Mouse (Mus musculus) layer of hippocampus, adult 18-20 months (tissue): ENCODE data around the gene Slc17a5. TPM values are rescaled to one million over a fixed set of nuclear protein-coding genes. Genes with fewer than 3 reads are reported as not detected.
"Not testable (repeated sequence)": the region's sequence is repeated elsewhere in the genome, so short reads cannot be mapped to it uniquely, and the experiment has no call there.

Experiments
- DNase-seq, 2 experiments: peaks; one replicate each; pipeline ENCODE4 v3.0.0; 2022; ENCODE audit warnings: low spot score in 2 of 2
- total RNA-seq, 2 experiments: library from RNA; stranded (reverse); gene quantifications; 2 replicates each; pipeline ENCODE4 v1.2.3; 2021

The Slc17a5 gene
- total RNA-seq, 2 experiments from 2014 or later, result 20.4 to 21.4 TPM

DNA sequence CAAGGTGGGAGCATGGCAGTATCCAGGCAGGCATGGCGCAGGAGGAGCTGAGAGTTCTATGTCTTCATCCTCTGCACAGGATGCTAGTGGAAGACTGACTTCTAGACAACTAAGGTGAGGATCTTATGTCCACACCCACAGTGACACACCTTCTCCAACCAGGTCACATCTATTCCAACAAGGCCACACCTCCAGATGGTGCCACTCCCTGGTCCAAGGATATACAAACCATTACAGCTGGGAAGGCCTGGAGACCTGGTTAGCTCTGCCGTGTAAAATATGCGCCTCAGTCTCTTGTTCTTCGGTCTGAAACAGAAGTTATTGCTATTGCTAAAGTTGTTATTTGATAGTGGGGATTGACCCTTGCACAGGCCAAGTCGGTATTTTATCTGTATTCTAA lies 99.8 kb downstream of the Slc17a5 start:
- not testable (repeated sequence) for DNase-seq

Other genes starting within 250 kb of the Slc17a5 start
- not detected for gene Gsta2, start 232.3 kb downstream of the Slc17a5 start, total RNA-seq
- gene Dppa5a, start 219.9 kb downstream of the Slc17a5 start, total RNA-seq, result not detected
- not detected for gene Ooep, start 209.3 kb downstream of the Slc17a5 start, total RNA-seq
- not detected for gene Ddx43, start 192.3 kb downstream of the Slc17a5 start, total RNA-seq
- under 1 TPM; 0.51 to 0.69 TPM for gene Cgas, start 144.8 kb downstream of the Slc17a5 start, total RNA-seq
- gene Mto1, start 139.8 kb downstream of the Slc17a5 start, total RNA-seq, result 10 to 100 TPM; 22.4 to 23.2 TPM
- gene Gm17324, start 139.3 kb downstream of the Slc17a5 start, total RNA-seq, result under 1 TPM; 0.82 to 0.86 TPM
- 1,000 to 10,000 TPM; 3,208 to 3,266 TPM for gene Eef1a1, start 98.9 kb downstream of the Slc17a5 start, total RNA-seq
- 1 to 10 TPM; 2.6 to 3.2 TPM for gene Cd109, start 27.5 kb upstream of the Slc17a5 start, total RNA-seq